Comparison of ENCODE assay signal across 27 mouse cellular contexts in genomic region chr6:92910611-92911010, GRCm38 (mm10). TPM values are rescaled to one million over a fixed set of nuclear protein-coding genes. Genes with fewer than 3 reads are reported as not detected.
DNase-seq lines count a peak whose midpoint lies in the region; ATAC-seq and TF ChIP-seq lines count a peak whose summit lies in the region.
"Had no signal": no experiment of that assay in that cellular context is flagged by ENCODE, and none has a peak within 500 bp of the region (broad histone marks: within the 10 kb centered on the region; RNA-seq: fewer than 3 reads in every experiment).

No protein-coding gene starts in this region.

- no peak overlapping the region for H3K4me2 ChIP-seq in heart, embryonic 13.5 days
- H3K4me2 ChIP-seq: embryonic facial prominence, embryonic 12.5 days; forebrain, embryonic 12.5 days had no signal

- 61% methylated on average over 3 of the region's 3 CpGs for WGBS in heart, embryonic 13.5 days
- 52% methylated on average over 3 of the region's 3 CpGs for WGBS in heart, adult 2 months

- no peaks in the 10 kb centered on the region for H3K27me3 ChIP-seq in heart, embryonic 13.5 days (replicated peaks)
- H3K27me3 ChIP-seq in heart, adult 2 months (ENCODE audit: control insufficient read depth, insufficient read depth, low read length): no peaks in the 10 kb centered on the region
- H3K27me3 ChIP-seq: CH12.LX; embryonic facial prominence, embryonic 12.5 days; forebrain, embryonic 12.5 days; Patski had no signal

- no peaks in the 10 kb centered on the region for H3K9me3 ChIP-seq in heart, embryonic 13.5 days
- H3K9me3 ChIP-seq: embryonic facial prominence, embryonic 10.5 days; embryonic facial prominence, embryonic 12.5 days; forebrain, embryonic 12.5 days had no signal

- ATAC-seq in heart, embryonic 13.5 days (ENCODE audit: extremely low read depth, insufficient number of reproducible peaks, low FRiP score, low TSS enrichment): no peak
- ATAC-seq: activated CD4-positive, CD25-positive, alpha-beta regulatory T cell, adult 4 months; CD4-positive, CD25-positive, alpha-beta regulatory T cell, adult 4 months; forebrain, embryonic 14.5 days; forebrain, embryonic 16.5 days; Patski had no signal

- DNase-seq in heart, adult 11 months: peak; percentile 91
- DNase-seq in heart, postnatal 25 days (ENCODE audit: low spot score): no peak
- no peak for DNase-seq in heart, adult 2 months
- DNase-seq in 3T3-L1 (ENCODE audit: low read depth, low spot score): peak; percentile 52
- no peak for DNase-seq in spleen, postnatal 36 days (ENCODE audit: low spot score in 2 of 2)
- DNase-seq: adrenal gland, adult 8-10 months; adrenal gland, postnatal 14 days; adrenal gland, postnatal 36 days; B cell, adult 2 months; cerebellum, adult 11-12 months; cerebellum, adult 2 months; cerebellum, adult 9-10 months; cerebellum, postnatal 10 days; cerebellum, postnatal 25 days had no signal

- TF ChIP-seq CTCF in heart, adult 2 months (IDR thresholded peaks at IDR 0.05): no peak

- H3K4me3 ChIP-seq in heart, embryonic 13.5 days: no peak overlapping the region
- no peak overlapping the region for H3K4me3 ChIP-seq in heart, adult 2 months
- H3K4me3 ChIP-seq: embryonic facial prominence, embryonic 10.5 days; embryonic facial prominence, embryonic 12.5 days; forebrain, embryonic 12.5 days had no signal

- H3K9ac ChIP-seq in heart, embryonic 13.5 days: no peak overlapping the region
- no peak overlapping the region for H3K9ac ChIP-seq in heart, adult 2 months (ENCODE audit: low read depth, low read length)
- H3K9ac ChIP-seq: embryonic facial prominence, embryonic 12.5 days; forebrain, embryonic 12.5 days had no signal

- TF ChIP-seq EP300 in heart, adult 2 months (IDR thresholded peaks at IDR 0.05; ENCODE audit: insufficient read depth, low read depth, low read length): no peak

- no peak for TF ChIP-seq POLR2A in heart, adult 2 months (IDR thresholded peaks at IDR 0.05; ENCODE audit: insufficient read depth, low read depth, low read length)

- H3K79me2 ChIP-seq in heart, adult 2 months (replicated peaks; ENCODE audit: control insufficient read depth, insufficient read depth, low read length): no peaks in the 10 kb centered on the region

- intact Hi-C loops in heart, postnatal 25 days (cut with DNase I): loop anchor here (2.0 kb wide), 1 partner anchor 36 kb away; no protein-coding TSS in a partner anchor
- intact Hi-C loops in heart, adult 2 months (cut with DNase I): no loop called here

- H3K4me1 ChIP-seq in heart, embryonic 13.5 days: peaks cover 27% of the 10 kb centered on the region
- peaks cover 15% of the 10 kb centered on the region for H3K4me1 ChIP-seq in heart, adult 2 months (ENCODE audit: control insufficient read depth, insufficient read depth, low read length)
- H3K4me1 ChIP-seq: forebrain, embryonic 12.5 days had no signal

- peaks cover 29% of the 10 kb centered on the region for H3K36me3 ChIP-seq in heart, embryonic 13.5 days
- peaks cover 23% of the 10 kb centered on the region for H3K36me3 ChIP-seq in heart, adult 2 months (ENCODE audit: control insufficient read depth, insufficient read depth, low read length)
- H3K36me3 ChIP-seq: embryonic facial prominence, embryonic 12.5 days; forebrain, embryonic 12.5 days; G1E had no signal

- 0 out of 2 replicates have a peak overlapping the region, but pooled peaks have one; percentile 4 for H3K27ac ChIP-seq in heart, embryonic 13.5 days (replicated peaks)
- H3K27ac ChIP-seq in heart, adult 2 months: no peak overlapping the region
- H3K27ac ChIP-seq: embryonic facial prominence, embryonic 10.5 days; embryonic facial prominence, embryonic 12.5 days; forebrain, embryonic 12.5 days had no signal

RNA-seq across cellular contexts. Expression of gene Adamts9, which starts 32.7 kb away (rescaled TPM):
- total RNA-seq in heart, postnatal 25 days (2021): 10 to 100 TPM; 20.4 to 21.7 TPM
- polyA plus RNA-seq in heart, embryonic 13.5 days (2015; fragmentation: Nextera tagmentation; extraction: Ambion mirVana): 5.1 and 5.3 TPM in 2 replicates
- total RNA-seq in heart, adult 2 months (2021): 10 to 100 TPM in 1 of 2 experiments, 1 to 10 TPM in 1; 9.6 to 17.5 TPM
- 5.7 and 9.2 TPM in 2 replicates for polyA plus RNA-seq in heart, adult 2 months (2012; rRNA removed)
- total RNA-seq: CH12.LX had no signal
- polyA plus RNA-seq: G1E had no signal

RNA-seq across cellular contexts. Expression of gene Gm15737, which starts 41.5 kb away (rescaled TPM):
- total RNA-seq in heart, postnatal 25 days (2021): under 1 TPM; 0.29 to 0.39 TPM
- polyA plus RNA-seq in heart, embryonic 13.5 days (2015; fragmentation: Nextera tagmentation; extraction: Ambion mirVana): 0.22 and 0.24 TPM in 2 replicates
- under 1 TPM; 0.36 to 0.52 TPM for total RNA-seq in heart, adult 2 months (2021)
- 0.12 and 0.56 TPM in 2 replicates for polyA plus RNA-seq in heart, adult 2 months (2012; rRNA removed)
- total RNA-seq: adrenal gland, adult 18-20 months; adrenal gland, postnatal 14 days; adrenal gland, postnatal 36 days; CH12.LX had no signal
- polyA plus RNA-seq: activated CD4-positive, CD25-positive, alpha-beta regulatory T cell, adult 4 months; CD4-positive, CD25-positive, alpha-beta regulatory T cell, adult 4 months; cerebellum, adult 2 months; cortical plate, adult 2 months; embryonic facial prominence, embryonic 10.5 days; forebrain, embryonic 12.5 days; forebrain, embryonic 14.5 days; forebrain, embryonic 16.5 days; G1E had no signal

Comparison
In these comparisons a context has a peak if more than half of its experiments do, and no peak if none do; other contexts are left out.
1. DNase-seq: peak in heart, adult 11 months (single experiment) and 3T3-L1 (single experiment); none in heart, postnatal 25 days (single experiment), heart, adult 2 months (0 of 2) and spleen, postnatal 36 days (0 of 2).